In the genomic region with DNA sequence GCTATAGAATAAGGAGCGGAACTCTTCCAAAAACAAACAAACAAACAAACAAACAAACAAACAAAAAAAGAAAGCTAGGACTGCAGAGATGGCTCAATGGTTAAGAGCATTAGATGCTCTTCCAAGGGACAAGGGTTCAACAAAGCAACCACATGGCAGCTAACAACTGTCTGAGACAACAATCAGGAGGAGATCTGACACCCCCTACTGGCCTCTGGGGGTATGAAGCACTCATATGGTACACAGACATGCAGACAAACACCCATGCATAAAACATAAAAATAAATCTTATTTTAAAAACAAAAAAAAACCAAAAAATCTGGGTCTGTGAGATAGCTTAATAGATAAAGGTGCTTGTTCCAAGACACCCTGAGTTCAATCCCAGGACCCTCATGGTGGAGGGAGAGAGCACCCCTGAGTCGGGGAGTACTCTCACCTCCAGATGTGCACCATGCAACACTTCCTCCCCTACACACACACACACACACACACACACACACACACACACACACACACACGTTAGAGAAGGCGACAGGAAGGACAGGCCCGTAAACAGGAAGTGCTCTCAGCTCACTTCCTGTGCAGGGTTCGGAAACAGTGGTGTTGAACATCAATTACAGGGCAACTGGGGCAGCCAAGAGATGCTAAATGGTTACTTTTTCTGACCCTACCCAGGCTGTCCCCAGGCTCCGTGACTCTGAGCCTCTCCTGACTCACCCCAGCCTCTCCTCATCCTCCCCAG, we compare ENCODE assay signal across 8 mouse cellular contexts. TPM values are rescaled to one million over a fixed set of nuclear protein-coding genes. Genes with fewer than 3 reads are reported as not detected.
A peak's percentile ranks its signal among the peaks of the same experiment; 100 is the strongest.
DNase-seq lines count a peak whose midpoint lies in the region; ATAC-seq lines count a peak whose summit lies in the region.
"Had no signal": no experiment of that assay in that cellular context is flagged by ENCODE, and none has a peak within 500 bp of the region (broad histone marks: within the 10 kb centered on the region; RNA-seq: fewer than 3 reads in every experiment).

No protein-coding gene starts in this region.

- 0 out of 2 replicates have a peak overlapping the region, but pooled peaks have one; percentile 4 for H3K27ac ChIP-seq in midbrain, embryonic 13.5 days
- H3K27ac ChIP-seq in midbrain, embryonic 11.5 days (ENCODE audit: low read depth, low read length) = no peak overlapping the region
- H3K27ac ChIP-seq in embryonic facial prominence, embryonic 15.5 days (replicated peaks) = 0 out of 2 replicates have a peak overlapping the region, but pooled peaks have one; percentile 3
- H3K27ac ChIP-seq in lung, embryonic 16.5 days (ENCODE audit: low read length) = peak overlapping the region; percentile 21; the same call in 1 of the 2 replicates
- H3K27ac ChIP-seq in heart, embryonic 12.5 days (ENCODE audit: poor library complexity, severe bottlenecking) = no peak overlapping the region

- no peak overlapping the region for H3K4me2 ChIP-seq in midbrain, embryonic 13.5 days (replicated peaks)
- H3K4me2 ChIP-seq in midbrain, embryonic 11.5 days = no peak overlapping the region
- no peak overlapping the region for H3K4me2 ChIP-seq in embryonic facial prominence, embryonic 15.5 days (replicated peaks)
- no peak overlapping the region for H3K4me2 ChIP-seq in lung, embryonic 16.5 days (ENCODE audit: low read depth, low read length)
- H3K4me2 ChIP-seq in heart, embryonic 12.5 days = no peak overlapping the region

- no peak overlapping the region for H3K4me3 ChIP-seq in midbrain, embryonic 13.5 days (replicated peaks)
- H3K4me3 ChIP-seq in midbrain, embryonic 11.5 days (ENCODE audit: low read depth, low read length) = no peak overlapping the region
- H3K4me3 ChIP-seq in embryonic facial prominence, embryonic 15.5 days (replicated peaks) = no peak overlapping the region
- H3K4me3 ChIP-seq in lung, embryonic 16.5 days (ENCODE audit: low read length) = no peak overlapping the region
- H3K4me3 ChIP-seq in heart, embryonic 12.5 days = no peak overlapping the region

- peaks cover 88% of the 10 kb centered on the region for H3K36me3 ChIP-seq in midbrain, embryonic 13.5 days
- H3K36me3 ChIP-seq in midbrain, embryonic 11.5 days (ENCODE audit: control insufficient read depth, insufficient read depth, low read length) = peaks cover 30% of the 10 kb centered on the region
- H3K36me3 ChIP-seq in embryonic facial prominence, embryonic 15.5 days = peaks cover 78% of the 10 kb centered on the region
- peaks cover 31% of the 10 kb centered on the region for H3K36me3 ChIP-seq in lung, embryonic 16.5 days (ENCODE audit: control insufficient read depth, insufficient read depth, low read length)
- H3K36me3 ChIP-seq in heart, embryonic 12.5 days = peaks cover 72% of the 10 kb centered on the region

- no peak overlapping the region for H3K9ac ChIP-seq in midbrain, embryonic 13.5 days (replicated peaks)
- H3K9ac ChIP-seq in midbrain, embryonic 11.5 days (ENCODE audit: low read length) = no peak overlapping the region
- no peak overlapping the region for H3K9ac ChIP-seq in embryonic facial prominence, embryonic 15.5 days
- H3K9ac ChIP-seq in lung, embryonic 16.5 days (ENCODE audit: low read length) = no peak overlapping the region
- H3K9ac ChIP-seq in heart, embryonic 12.5 days = no peak overlapping the region

- no peaks in the 10 kb centered on the region for H3K27me3 ChIP-seq in midbrain, embryonic 13.5 days
- H3K27me3 ChIP-seq in midbrain, embryonic 11.5 days (ENCODE audit: control insufficient read depth, insufficient read depth, low read length) = no peaks in the 10 kb centered on the region
- H3K27me3 ChIP-seq in embryonic facial prominence, embryonic 15.5 days = no peaks in the 10 kb centered on the region
- no peaks in the 10 kb centered on the region for H3K27me3 ChIP-seq in lung, embryonic 16.5 days (ENCODE audit: control insufficient read depth, insufficient read depth, low read depth, low read length)
- H3K27me3 ChIP-seq in heart, embryonic 12.5 days (replicated peaks) = no peaks in the 10 kb centered on the region

- 93% methylated on average over 7 of the region's 7 CpGs for WGBS in midbrain, embryonic 13.5 days
- WGBS in midbrain, embryonic 11.5 days = 94% methylated on average over 7 of the region's 7 CpGs
- 78% methylated on average over 7 of the region's 7 CpGs for WGBS in embryonic facial prominence, embryonic 15.5 days
- 75% methylated on average over 7 of the region's 7 CpGs for WGBS in lung, embryonic 16.5 days
- 73% methylated on average over 7 of the region's 7 CpGs for WGBS in heart, embryonic 12.5 days

- no peak for ATAC-seq in midbrain, embryonic 13.5 days
- ATAC-seq in midbrain, embryonic 11.5 days (ENCODE audit: low FRiP score) = no peak
- ATAC-seq in embryonic facial prominence, embryonic 15.5 days (ENCODE audit: insufficient number of reproducible peaks, low FRiP score, low TSS enrichment, low read depth) = no peak
- ATAC-seq in lung, embryonic 16.5 days (ENCODE audit: low read depth) = no peak
- ATAC-seq in heart, embryonic 12.5 days (ENCODE audit: insufficient number of reproducible peaks, low FRiP score) = no peak

- no peak for DNase-seq in midbrain, embryonic 11.5 days (ENCODE audit: low spot score, missing footprints)
- DNase-seq in thymus, postnatal 36 days = peak; percentile 35 to 57
- DNase-seq in urinary bladder, adult 18-20 months (ENCODE audit: low spot score in 2 of 2) = no peak
- DNase-seq: adrenal gland, adult 2 months had no signal

- peaks cover 36% of the 10 kb centered on the region for H3K4me1 ChIP-seq in midbrain, embryonic 13.5 days (replicated peaks)
- no peaks in the 10 kb centered on the region for H3K4me1 ChIP-seq in midbrain, embryonic 11.5 days (ENCODE audit: control insufficient read depth, insufficient read depth, low read length)
- peaks cover 22% of the 10 kb centered on the region for H3K4me1 ChIP-seq in embryonic facial prominence, embryonic 15.5 days
- H3K4me1 ChIP-seq in lung, embryonic 16.5 days (replicated peaks; ENCODE audit: control insufficient read depth, insufficient read depth, low read length) = peaks cover 12% of the 10 kb centered on the region
- peaks cover 19% of the 10 kb centered on the region for H3K4me1 ChIP-seq in heart, embryonic 12.5 days (replicated peaks)

- no peaks in the 10 kb centered on the region for H3K9me3 ChIP-seq in midbrain, embryonic 13.5 days
- H3K9me3 ChIP-seq in midbrain, embryonic 11.5 days (ENCODE audit: control insufficient read depth, low read length) = no peaks in the 10 kb centered on the region
- no peaks in the 10 kb centered on the region for H3K9me3 ChIP-seq in embryonic facial prominence, embryonic 15.5 days (replicated peaks)
- H3K9me3 ChIP-seq in lung, embryonic 16.5 days (ENCODE audit: control insufficient read depth, low read length) = no peaks in the 10 kb centered on the region
- no peaks in the 10 kb centered on the region for H3K9me3 ChIP-seq in heart, embryonic 12.5 days (replicated peaks)

RNA-seq across cellular contexts. Expression of gene Ttyh3, which starts 12.3 kb away (rescaled TPM):
- polyA plus RNA-seq in midbrain, embryonic 13.5 days (2015; fragmentation: Nextera tagmentation; extraction: Ambion mirVana) = 53.6 and 76.6 TPM in 2 replicates
- 42.9 and 46.4 TPM in 2 replicates for polyA plus RNA-seq in midbrain, embryonic 11.5 days (2014; fragmentation: Nextera tagmentation; extraction: Ambion mirVana)
- 42.3 and 43.7 TPM in 2 replicates for polyA plus RNA-seq in embryonic facial prominence, embryonic 15.5 days (2015; fragmentation: Nextera tagmentation; extraction: Ambion mirVana)
- polyA plus RNA-seq in lung, embryonic 16.5 days (2015; fragmentation: Nextera tagmentation; extraction: Ambion mirVana) = 27.9 and 29.4 TPM in 2 replicates
- 36.3 and 38.0 TPM in 2 replicates for polyA plus RNA-seq in heart, embryonic 12.5 days (2016; fragmentation: Nextera tagmentation; extraction: Ambion mirVana)

RNA-seq across cellular contexts. Expression of gene Lfng, which starts 29.4 kb away (rescaled TPM):
- polyA plus RNA-seq in midbrain, embryonic 13.5 days (2015; fragmentation: Nextera tagmentation; extraction: Ambion mirVana) = 25.0 and 25.7 TPM in 2 replicates
- 38.3 and 40.5 TPM in 2 replicates for polyA plus RNA-seq in midbrain, embryonic 11.5 days (2014; fragmentation: Nextera tagmentation; extraction: Ambion mirVana)
- polyA plus RNA-seq in embryonic facial prominence, embryonic 15.5 days (2015; fragmentation: Nextera tagmentation; extraction: Ambion mirVana) = 31.8 and 36.0 TPM in 2 replicates
- 24.9 and 25.8 TPM in 2 replicates for polyA plus RNA-seq in lung, embryonic 16.5 days (2015; fragmentation: Nextera tagmentation; extraction: Ambion mirVana)
- polyA plus RNA-seq in heart, embryonic 12.5 days (2016; fragmentation: Nextera tagmentation; extraction: Ambion mirVana) = 2.9 and 4.3 TPM in 2 replicates

Comparison
In these comparisons a context has a peak if more than half of its experiments do, and no peak if none do; other contexts are left out.
1. H3K27ac ChIP-seq: peak in midbrain, embryonic 13.5 days (single experiment), embryonic facial prominence, embryonic 15.5 days (single experiment) and lung, embryonic 16.5 days (single experiment); none in midbrain, embryonic 11.5 days (single experiment) and heart, embryonic 12.5 days (single experiment).
2. DNase-seq: peak in thymus, postnatal 36 days (2 of 2); none in midbrain, embryonic 11.5 days (single experiment) and urinary bladder, adult 18-20 months (0 of 2).